Mouse (Mus musculus): ENCODE measurements around the gene Sec23b.
"Not testable (repeated sequence)": the region's sequence is repeated elsewhere in the genome, so short reads cannot be mapped to it uniquely, and the experiment has no call there.

Gene Sec23b

DNA sequence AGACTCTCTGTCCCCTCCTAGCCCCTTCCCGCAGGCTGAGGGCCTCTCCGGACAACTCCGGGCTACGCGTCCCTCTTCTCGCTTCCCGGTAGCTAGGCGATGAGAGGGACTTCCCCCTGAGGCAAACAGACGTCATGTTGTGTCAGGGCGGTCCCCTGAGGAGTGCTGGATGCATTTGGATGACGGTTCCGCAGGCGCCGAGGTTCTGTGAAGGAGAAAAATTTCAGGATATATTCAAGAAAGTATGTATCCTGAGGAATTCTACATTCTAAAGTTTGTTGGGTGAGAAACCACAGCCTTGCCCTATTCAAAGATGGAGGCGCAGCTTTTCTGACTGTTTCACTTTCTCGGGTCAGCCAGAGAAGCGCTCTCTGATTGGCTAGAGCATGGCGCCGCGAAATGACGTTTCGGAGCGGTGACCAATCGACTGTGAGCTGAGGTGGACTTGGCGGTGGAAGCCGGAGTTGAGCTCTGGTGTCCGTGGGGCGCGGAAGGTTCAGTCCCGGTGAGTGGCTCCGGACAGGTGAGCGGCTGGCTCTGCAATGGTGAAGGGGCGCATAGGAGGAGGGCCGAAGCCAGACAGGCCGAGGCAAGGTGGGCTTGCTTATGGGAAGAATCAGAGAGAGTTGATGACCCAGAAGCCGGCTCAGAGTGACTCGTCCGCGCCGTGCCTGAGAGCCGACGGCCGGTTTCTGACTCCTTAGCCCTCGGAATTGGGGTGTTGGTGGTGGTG lies at the start of gene Sec23b:
TSS of gene Sec23b (plus strand) at position 410 of the 733 bp plus-strand sequence.
- peak; percentile 96 for DNase-seq (ENCODE audit: low spot score)

DNA sequence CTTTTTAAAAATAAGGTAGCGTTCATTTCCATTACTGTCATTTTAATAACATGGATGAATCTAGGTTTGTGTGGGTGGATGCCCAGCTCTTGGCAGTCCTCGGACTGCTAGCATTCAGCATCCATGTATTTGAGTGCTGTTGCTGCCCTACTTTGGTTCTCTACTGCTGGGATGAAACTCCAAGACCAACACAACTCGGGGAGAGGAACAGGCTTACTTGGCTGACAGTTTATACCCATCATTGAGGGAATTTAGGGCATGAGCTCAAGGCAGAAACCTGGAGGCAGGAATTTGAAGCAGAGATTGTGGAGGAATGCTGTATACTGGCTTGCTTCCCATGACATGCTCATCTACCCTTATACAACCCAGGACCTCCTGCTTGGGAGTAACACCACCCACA lies 41.4 kb upstream of the Sec23b start:
- no peak for DNase-seq (ENCODE audit: low spot score)

DNA sequence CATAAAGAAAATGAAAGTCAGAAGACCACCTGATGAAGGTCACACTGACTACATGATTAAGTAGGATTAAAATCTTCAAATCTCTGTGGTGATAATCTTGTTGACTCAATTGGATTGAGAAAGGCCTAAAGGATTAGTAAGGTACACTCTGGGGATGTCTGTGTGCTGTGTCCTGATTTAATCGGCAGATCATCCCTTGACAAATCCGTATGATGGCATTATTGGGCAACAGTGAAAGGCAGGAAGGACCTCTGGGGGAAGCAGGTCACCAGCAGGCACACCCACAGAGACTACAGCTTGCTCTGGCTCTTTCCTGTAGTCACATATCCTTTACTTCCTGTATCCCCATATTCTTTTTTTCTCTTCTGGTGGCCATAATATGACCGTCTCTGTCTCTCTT lies 36.3 kb upstream of the Sec23b start:
- no peak for DNase-seq (ENCODE audit: low spot score)

DNA sequence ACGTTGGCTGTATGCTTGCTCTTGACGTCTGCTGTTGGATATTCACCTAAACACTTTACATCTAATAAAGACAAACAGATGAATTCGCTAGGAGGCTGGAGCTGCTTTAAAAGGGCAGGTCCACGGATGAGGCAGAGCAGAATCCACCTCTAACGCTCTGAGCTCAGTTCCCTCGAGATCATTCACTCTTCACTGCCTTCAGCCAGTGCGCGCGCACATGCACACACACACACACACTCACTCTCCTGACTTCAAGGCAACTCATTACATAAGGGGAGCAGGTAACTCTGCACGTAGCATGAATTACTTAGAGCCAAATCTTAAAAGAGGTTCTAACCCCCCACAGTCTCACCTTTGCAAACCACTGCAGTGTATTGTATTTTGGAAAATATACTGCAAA lies 30.2 kb upstream of the Sec23b start:
- DNase-seq (ENCODE audit: low spot score): no peak

DNA sequence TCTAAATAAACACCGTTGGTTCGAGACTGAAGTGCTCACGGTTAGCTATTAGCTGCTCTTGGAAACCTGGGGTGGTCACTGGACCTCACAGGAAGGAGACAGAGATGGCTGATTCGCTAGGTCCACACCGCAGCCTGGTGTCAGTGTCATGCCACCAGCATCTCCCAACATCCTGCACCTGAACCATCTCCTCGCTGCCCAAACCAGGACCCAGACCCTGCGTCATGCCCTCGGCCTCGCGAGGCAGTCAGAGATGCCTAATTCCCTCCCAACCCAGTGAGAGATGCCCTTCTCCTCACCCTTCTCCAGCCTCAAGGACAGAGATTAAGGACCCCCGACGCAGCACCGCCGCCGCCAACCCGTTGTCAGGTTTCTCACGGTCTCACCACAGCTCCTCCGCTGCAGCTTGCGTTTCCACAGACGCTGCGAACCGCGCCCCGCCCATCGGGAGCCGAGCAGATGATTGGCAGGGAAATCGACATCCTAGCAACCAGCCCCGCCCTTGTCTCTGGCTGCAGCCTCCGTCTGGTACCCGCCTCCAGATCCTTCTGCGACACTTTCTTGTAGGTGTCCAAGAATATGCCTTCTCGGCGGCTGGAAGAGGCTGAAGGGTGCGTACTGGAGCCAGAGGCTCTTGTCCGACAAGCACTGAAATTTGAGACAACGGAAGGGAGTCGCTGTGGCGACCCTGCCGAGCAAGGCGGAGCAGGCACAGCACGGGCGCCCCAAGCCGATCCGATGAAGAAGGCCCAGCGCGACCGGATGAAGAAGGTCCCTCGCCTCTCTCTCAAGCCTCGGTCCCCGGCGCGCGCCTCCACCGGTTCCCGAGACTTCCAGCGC lies 28.8 kb upstream of the Sec23b start, which contains the start of the genes Dzank1 and Polr3f:
TSS of gene Dzank1 (minus strand) at position 434 of the 840 bp plus-strand sequence.
TSS of gene Polr3f (plus strand) at position 738 of the 840 bp plus-strand sequence.
- DNase-seq (ENCODE audit: low spot score): peak; percentile 93

DNA sequence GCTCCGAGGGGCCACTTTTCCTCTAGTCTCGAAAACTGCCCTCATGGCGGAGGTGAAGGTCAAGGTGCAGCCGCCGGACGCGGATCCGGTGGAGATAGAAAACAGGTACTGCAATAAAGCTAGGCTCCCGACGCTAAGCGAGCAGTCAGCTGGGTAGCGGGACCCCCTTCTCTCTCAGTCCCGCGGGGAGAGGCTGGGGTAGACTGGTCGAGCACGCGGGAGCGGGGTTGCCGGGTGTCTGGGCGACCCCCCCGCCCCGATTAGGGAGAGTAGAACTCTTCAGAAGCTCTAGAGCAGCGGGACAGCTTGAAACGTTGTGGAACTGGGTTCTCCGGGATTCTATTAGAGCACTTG lies 28.2 kb upstream of the Sec23b start:
- no peak for DNase-seq (ENCODE audit: low spot score)

DNA sequence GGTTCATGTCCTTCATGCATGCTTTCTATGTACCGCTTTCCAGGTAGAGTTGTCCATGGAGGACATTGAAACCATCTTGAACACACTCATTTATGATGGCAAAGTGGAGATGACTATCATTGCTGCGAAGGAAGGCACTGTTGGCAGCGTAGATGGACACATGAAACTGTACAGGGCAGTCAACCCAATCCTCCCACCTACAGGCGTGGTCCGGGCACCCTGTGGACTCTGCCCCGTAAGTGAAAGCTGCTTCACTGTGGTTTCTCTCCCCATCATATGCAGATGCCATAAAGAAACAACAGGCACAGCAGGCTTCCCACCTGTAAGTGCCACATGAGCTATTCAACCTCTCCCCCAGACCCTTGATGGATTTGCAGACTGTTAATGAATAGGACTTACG lies 18.9 kb upstream of the Sec23b start:
- no peak for DNase-seq (ENCODE audit: low spot score)

DNA sequence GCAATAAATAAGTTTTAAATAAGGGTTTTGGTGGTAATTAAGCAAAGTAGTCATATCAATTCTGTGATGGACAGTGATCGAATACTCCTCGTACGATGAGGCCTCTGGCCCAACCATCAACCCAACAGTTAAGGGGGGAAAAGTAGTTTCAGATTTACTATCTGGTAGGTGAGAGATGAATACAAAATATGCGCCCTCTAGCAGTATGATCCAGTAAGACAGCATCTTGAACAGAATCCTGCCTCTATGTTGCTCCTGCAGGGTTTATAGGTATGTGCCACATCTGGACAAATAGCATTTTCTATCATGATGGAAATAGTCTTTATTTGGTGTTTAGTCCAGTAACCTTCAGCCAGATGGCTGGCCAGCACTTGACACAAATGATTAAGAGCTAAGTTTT lies 14.8 kb upstream of the Sec23b start:
- no peak for DNase-seq (ENCODE audit: low spot score)

DNA sequence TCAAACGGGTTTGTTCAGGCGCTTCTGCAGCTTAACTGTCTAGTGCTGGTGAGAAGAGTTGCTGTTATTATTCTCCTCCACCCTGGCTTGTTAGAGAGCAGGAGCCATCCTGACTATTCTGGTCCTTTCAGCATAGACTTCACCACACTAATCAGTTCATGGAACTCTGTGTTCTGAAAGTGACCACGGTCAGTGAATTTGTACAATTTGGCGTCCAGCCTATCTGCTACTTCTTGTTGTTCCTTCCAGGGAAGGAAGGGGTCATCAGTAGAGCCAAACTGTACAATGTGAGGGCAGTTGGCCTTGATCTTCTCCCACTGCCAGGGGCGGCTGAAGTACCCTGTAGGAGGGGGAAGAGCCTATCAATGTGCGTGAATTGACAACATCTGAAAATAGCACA lies 12.4 kb upstream of the Sec23b start:
- no peak for DNase-seq (ENCODE audit: low spot score)

DNA sequence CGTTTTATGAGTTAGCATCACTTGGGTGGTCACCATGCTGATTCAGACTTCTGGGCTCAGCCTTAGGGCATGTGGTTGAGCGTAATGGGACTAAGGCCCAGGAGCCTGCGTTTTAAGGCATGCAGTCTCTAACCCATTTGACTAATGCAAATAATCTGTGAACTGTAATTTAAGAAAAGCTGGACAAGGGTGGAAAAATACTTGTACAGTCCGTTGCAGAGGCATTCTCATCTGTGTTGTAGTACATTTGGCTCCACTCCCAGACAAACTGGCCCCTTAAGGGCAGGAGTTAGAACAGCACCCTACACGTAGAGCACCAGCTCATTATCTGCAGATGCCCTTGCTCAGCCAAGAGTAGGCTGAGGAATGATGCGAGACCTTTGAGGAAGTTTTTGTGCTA lies 11.4 kb upstream of the Sec23b start:
- no peak for DNase-seq (ENCODE audit: low spot score)

DNA sequence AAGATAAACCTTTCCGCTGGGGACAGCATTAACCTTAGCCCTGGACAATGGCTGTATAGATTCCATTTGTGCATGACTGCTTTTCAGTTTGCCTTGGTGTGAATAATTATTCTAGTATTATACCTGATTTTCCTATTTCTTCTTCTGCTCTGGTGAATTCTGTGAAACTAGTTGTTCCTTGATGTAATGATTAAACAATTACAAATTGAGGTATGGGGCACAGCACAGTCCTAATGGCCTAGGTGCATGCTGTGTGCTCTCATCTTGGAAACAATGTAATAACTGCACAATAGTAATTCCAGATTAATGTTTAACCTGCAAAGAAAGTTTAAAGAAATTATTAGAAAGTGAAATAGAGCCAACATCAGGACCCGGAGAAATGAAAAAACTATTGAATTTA lies 11.0 kb upstream of the Sec23b start:
- no peak for DNase-seq (ENCODE audit: low spot score)

DNA sequence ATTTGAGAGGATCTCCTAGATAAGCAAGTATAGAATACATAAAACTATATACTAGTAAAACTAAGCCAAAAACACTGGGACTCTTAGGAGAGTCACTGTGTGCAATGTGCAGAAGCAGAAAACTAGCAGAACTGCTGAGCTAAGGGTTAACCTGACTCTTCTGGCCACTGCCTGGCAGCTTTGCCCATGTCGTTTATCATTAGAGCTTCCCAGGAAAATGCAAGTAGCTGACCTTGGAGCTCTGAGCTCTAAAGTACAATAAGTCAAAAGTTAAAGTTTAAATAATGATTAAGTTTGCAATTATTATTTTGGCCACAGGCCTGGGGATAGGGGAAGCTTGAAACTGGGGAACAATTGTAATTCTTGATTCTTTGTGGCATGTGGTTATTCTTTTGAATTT lies 10.5 kb upstream of the Sec23b start:
- no peak for DNase-seq (ENCODE audit: low spot score)

DNA sequence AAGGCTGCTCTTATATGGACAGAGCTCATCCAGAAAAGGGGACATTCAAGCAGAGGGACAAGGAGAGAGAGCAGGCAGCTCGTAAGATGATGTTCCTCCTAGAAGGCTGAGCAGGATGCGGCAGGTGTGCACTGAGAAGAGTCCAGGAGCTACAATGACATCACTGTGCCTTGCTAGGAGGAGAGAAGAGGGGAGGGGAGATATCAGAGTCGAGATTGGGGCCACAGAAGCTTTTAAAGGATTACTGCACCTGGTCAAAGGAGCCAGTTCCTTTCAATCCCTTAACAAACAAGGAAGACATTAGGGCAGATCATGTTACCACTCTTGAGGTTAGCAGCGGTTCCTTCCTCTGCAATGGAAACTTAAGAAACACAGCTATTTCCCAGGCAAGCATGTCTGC lies 8.5 kb upstream of the Sec23b start:
- no peak for DNase-seq (ENCODE audit: low spot score)

DNA sequence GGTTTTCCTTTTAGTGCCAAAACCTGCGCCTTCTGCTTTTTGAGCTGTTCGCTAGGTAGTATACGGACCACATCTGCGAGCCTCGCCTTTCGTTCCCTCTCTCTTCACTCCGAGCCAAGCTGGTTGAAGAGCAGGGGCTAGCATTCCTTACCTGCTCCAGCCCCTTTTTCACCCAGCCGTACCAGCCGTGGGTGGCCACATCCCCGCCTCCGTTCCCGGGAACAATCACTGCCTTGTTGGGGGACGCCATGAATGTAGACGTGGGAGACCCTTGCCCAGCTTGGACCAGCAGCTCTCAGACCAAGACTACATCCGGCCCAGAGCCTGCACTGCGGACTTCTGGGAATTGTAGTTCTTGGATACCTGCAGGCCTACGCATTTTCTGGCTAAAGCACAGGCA lies 5.5 kb upstream of the Sec23b start, which contains the start of gene Rbbp9:
TSS of gene Rbbp9 (minus strand) at position 341 of the 400 bp plus-strand sequence.
- peak; percentile 46 for DNase-seq (ENCODE audit: low spot score)

DNA sequence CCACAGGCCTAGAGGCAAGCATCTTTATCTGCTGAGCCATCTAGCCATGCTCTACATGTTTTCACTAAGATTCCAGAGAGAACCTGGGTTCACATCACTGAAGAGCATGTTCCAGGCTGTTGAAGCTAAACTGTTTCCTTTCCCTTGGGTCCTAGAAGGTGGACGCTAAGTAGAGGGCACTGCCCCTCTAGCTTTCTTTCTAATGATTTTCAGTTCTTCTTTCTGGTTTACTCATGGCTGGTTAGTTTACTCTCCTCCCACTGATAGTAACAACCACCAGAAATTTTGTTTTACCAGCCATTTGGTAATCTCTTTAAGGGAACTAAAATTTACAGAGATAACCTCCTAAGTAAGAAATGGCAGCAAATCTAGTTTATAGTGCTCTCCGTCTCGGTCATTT lies 2.1 kb upstream of the Sec23b start:
- no peak for DNase-seq (ENCODE audit: low spot score)

DNA sequence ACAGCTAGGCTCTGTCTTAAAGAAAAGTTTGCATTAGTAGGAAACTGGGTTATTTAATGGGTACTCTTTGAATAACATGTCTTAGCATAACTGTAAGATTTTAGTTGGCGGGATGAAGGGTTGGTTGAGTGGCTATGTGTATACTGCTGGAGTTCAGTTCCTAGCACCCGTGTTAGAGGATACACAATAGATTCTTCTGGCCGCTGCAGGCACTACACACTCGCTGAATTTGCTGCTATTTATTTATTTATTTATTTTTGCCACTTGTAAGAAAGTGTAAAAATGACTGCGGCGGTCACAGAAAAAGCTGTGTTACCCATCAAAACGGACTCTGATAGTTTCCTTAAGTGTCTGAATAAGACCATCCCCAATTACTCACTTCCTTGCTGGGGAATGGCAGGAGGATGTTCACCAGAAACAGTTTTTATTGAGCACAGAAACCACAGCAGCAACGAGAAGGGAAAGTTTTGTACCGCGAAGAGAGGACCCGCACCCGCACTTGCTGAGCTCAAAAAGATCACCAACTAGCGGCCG lies 676 bp upstream of the Sec23b start:
- DNase-seq (ENCODE audit: low spot score): no peak

DNA sequence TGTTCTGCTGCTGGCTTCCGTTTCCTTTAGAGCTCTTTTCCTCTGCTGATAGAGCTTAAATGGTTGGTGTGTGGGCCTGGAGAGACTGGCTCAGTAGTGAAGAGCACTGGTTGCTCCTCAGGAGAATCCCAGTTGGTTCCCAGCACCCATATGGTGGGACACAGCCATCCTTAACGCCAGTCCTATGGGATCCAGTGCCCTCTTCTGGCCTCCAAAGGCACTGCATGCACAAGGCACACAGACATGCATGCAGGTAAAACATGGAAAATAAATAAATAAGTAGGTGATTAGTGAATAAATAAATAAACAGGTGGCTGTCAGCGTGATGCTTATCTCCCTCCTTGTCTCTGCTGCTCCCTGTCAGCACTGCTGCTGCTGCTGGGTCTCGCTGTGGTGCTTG lies 32.7 kb downstream of the Sec23b start:
- no peak for DNase-seq (ENCODE audit: low spot score)

DNA sequence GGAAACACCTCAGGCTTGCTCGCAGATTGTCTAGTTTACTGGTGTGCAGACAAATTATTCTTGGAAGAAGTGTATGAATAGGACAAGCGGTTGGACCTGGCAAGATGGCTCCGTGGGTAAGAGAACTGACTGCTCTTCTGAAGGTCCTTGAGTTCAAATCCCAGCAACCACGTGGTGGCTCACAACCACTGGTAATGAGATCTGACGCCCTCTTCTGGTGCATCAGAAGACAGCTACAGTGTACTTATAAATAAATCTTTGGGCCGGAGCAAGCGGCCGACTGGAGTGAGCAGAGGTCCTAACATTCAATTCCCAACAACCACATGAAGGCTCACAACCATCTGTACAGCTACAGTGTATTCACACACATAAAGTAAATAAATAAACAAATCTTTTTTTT lies 37.0 kb downstream of the Sec23b start:
- not testable (repeated sequence) for DNase-seq (ENCODE audit: low spot score)

DNA sequence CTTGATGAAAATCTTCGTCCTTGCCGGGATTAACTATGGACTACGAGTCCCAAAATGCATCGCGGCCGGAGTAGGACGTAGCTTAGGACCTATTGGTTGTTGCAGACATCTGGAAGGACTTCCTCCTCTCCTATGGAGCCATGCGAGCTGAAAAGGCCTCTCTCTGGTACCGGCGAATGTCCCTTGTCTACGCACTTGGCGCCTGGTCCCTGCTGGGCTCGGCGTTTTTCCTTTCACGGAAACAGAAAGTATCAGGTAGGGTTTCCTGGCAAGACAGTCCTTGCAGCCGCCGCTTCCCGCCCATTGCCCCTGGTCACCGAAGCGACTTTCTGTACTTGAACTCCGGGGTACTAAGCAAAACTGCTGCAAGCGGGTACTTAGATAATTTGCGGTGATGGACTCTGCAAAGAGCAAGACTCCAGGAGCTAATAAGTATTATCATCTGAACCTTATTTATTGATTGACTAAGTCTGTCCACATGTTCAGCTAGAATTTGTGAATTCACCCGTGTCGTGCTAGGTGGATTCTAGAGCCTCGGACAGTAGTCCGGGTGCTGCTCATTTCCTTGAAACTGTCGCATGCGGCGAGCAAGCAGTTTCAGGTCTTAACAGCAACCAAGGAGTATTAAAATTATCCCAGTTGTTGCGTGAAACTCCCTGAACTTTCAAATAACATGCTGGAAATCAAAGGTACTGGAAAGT lies 38.1 kb downstream of the Sec23b start, which contains the start of gene Smim26:
TSS of gene Smim26 (plus strand) at position 104 of the 701 bp plus-strand sequence.
- DNase-seq (ENCODE audit: low spot score): peak; percentile 51

DNA sequence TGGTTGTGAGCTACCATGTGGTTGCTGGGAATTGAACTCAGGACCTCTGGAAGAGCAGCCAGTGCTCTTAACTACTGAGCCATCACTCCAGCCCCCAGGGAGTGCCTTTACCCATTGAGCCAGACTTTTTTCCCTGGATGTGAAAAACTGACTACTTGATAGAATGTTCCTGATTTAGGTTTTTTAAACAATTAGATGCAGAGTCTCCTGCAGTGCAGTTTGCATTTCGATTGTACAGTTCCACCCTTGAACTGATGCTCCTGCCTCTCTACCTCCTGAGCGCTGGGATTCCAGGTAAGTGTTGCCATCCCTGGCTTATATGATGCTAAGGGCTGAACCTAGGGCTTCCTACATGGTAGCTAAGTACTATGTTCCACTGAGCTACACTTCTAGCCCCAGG lies 42.0 kb downstream of the Sec23b start:
- DNase-seq (ENCODE audit: low spot score): no peak

DNA sequence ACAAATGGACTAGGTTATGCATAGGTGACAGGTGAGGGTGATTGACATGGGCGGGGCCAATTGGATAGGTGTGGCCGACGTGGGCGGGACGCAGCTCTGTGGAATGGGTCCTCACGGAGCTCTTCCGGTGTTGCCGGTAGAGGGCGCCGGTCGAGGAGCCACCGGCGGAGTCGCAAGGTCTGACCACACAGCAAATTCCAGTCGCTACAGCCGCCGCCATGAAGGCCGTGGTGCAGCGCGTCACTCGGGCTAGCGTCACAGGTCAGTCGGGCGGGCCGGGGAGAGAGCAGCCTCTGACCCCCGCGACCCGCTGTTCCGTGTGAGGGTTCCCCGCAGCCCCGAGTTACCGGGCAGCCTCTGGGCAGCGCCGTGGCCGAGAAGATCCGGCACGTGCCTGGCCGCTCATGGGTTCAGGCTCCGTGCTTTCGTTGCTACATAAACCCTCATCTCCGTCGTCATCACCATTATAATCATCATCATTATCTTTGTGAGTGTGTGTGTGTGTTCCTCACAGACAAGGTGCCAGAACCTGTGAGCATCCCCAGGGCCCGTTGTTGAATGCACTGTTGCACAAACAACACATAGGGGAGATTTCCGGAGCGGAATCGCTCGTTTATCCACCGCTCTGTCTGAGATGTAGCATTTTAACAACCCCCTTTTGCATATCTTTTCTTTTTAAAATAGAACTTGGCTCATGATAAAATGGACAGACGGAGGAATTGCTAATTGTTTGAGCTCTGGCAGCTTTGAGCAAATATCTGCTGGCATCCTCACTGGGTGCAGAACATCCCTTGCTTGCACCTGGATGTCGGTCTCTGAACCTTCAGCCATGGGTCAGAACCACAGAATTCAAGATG lies 44.0 kb downstream of the Sec23b start, which contains the start of gene Dtd1:
TSS of gene Dtd1 (plus strand) at position 67 of the 857 bp plus-strand sequence.
- peak; percentile 68 for DNase-seq (ENCODE audit: low spot score)

Data from ovary, postnatal 10 days (tissue).